Mouse (Mus musculus) kidney, adult 2 months (tissue): ENCODE data around the gene Six2.

Experiments
- CTCF ChIP-seq: fragments of 200-500 bp; conservative IDR thresholded peaks from 2 replicates; pipeline ENCODE4 v1.5.1; 2011; ENCODE audit warnings: low read depth, mild to moderate bottlenecking, control low read depth, low read length, moderate library complexity, mixed read lengths; ENCODE audit not compliant: insufficient read depth, insufficient read length
- POLR2A ChIP-seq: fragments of 200-500 bp; IDR thresholded peaks from one replicate; pipeline ENCODE4 v1.6.1; 2011; ENCODE audit warnings: low read depth, low read length, control low read depth

- TF ChIP-seq POLR2A (no peak), CTCF (no peak)
These were observed 1.3 kb downstream of the Six2 start for GRCm38 (mm10) chr17:85686476-85687420.
